Mouse (Mus musculus): Measurements from ENCODE around the gene Rngtt. TPM values are rescaled to one million over a fixed set of nuclear protein-coding genes. Genes with fewer than 3 reads are reported as not detected.

Rngtt gene
- 37.5 TPM for polyA plus RNA-seq (2014; fragmentation: Illumina TruSeq; extraction: RNeasy Lipid Tissue Mini Kit (QIAGEN cat#74804); ENCODE audit: low read depth, low replicate concordance)

GRCm38 (mm10) chr4:33309764-33310757 is at the start of gene Rngtt:
TSS of gene Rngtt (plus strand) at chr4:33310311.

DNA sequence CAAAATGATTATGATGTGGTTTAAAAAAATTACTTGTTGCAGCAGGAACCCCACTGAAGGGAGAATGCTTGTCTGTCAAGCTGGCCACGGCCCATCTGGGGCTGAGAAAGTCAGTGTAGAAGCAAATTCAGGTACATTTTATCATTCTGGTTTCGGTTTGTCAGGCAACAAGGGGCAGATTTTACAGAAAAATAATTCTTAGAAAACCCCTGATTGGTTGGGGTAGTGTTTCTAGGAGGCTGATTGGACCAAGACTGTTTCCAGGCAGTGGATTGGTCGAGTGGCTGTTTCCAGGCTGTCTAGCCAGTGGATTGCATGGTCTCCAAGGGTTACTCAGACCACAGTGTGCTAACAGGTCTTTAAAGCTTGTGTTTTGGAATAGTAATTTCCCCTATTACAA is 20.1 kb upstream of the Rngtt start, which contains the start of gene Pnrc1:
Pnrc1 (minus strand) TSS at position 162 of the 400 bp plus-strand sequence.

Other genes with a start within 250 kb of the Rngtt start
- gene Gabrr2, start 247.3 kb upstream of the Rngtt start, polyA plus RNA-seq (2014; fragmentation: Illumina TruSeq; extraction: RNeasy Lipid Tissue Mini Kit (QIAGEN cat#74804); ENCODE audit: low read depth, low replicate concordance) = 0.24 TPM
- not detected for gene Gabrr1, start 177.8 kb upstream of the Rngtt start, polyA plus RNA-seq (2014; fragmentation: Illumina TruSeq; extraction: RNeasy Lipid Tissue Mini Kit (QIAGEN cat#74804); ENCODE audit: low read depth, low replicate concordance)
- 1.5 TPM for gene Pm20d2, start 120.6 kb upstream of the Rngtt start, polyA plus RNA-seq (2014; fragmentation: Illumina TruSeq; extraction: RNeasy Lipid Tissue Mini Kit (QIAGEN cat#74804); ENCODE audit: low read depth, low replicate concordance)
- not detected for gene Srsf12, start 101.3 kb upstream of the Rngtt start, polyA plus RNA-seq (2014; fragmentation: Illumina TruSeq; extraction: RNeasy Lipid Tissue Mini Kit (QIAGEN cat#74804); ENCODE audit: low read depth, low replicate concordance)
- 202 TPM for gene Pnrc1, start 20.1 kb upstream of the Rngtt start, polyA plus RNA-seq (2014; fragmentation: Illumina TruSeq; extraction: RNeasy Lipid Tissue Mini Kit (QIAGEN cat#74804); ENCODE audit: low read depth, low replicate concordance)